Mouse (Mus musculus): Measurements from ENCODE around the gene Ncoa6.

The Ncoa6 gene

GRCm38 (mm10) chr2:155442916-155443315 lies 30.8 kb downstream of the Ncoa6 start:
- in situ Hi-C loops (cut with MboI, MseI) = no loop called here

GRCm38 (mm10) chr2:155436445-155436844 lies 37.2 kb downstream of the Ncoa6 start:
- in situ Hi-C loops (cut with MboI, MseI) = no loop called here

GRCm38 (mm10) chr2:155420911-155421310 lies 52.8 kb downstream of the Ncoa6 start:
- in situ Hi-C loops (cut with MboI, MseI) = no loop called here

- in situ Hi-C loops (cut with MboI, MseI) = no loop called here
Measured at GRCm38 (mm10) chr2:155404635-155405034, 69.1 kb downstream of the Ncoa6 start.

GRCm38 (mm10) chr2:155401926-155402325 lies 71.8 kb downstream of the Ncoa6 start:
- in situ Hi-C loops (cut with MboI, MseI) = no loop called here

GRCm38 (mm10) chr2:155400276-155400675 lies 73.4 kb downstream of the Ncoa6 start:
- in situ Hi-C loops (cut with MboI, MseI) = no loop called here

GRCm38 (mm10) chr2:155394586-155394985 lies 79.1 kb downstream of the Ncoa6 start:
- in situ Hi-C loops (cut with MboI, MseI) = no loop called here

- in situ Hi-C loops (cut with MboI, MseI) = loop anchor here (10.0 kb wide), 1 partner anchor 154 kb away; the partner anchor contains the start of gene Dynlrb1
Measured at GRCm38 (mm10) chr2:155388573-155388972, 85.1 kb downstream of the Ncoa6 start.

- in situ Hi-C loops (cut with MboI, MseI) = loop anchor here (10.0 kb wide), 1 partner anchor 152 kb away; the partner anchor contains the start of gene Dynlrb1
Measured at GRCm38 (mm10) chr2:155387052-155387451, 86.6 kb downstream of the Ncoa6 start.

- in situ Hi-C loops (cut with MboI, MseI) = loop anchor here (10.0 kb wide), 1 partner anchor 152 kb away; the partner anchor contains the start of gene Dynlrb1
Measured at GRCm38 (mm10) chr2:155386534-155386899, 87.2 kb downstream of the Ncoa6 start.

GRCm38 (mm10) chr2:155385731-155386533 lies 87.8 kb downstream of the Ncoa6 start:
- in situ Hi-C loops (cut with MboI, MseI) = loop anchor here (10.0 kb wide), 1 partner anchor 151 kb away; the partner anchor contains the start of gene Dynlrb1

- in situ Hi-C loops (cut with MboI, MseI) = loop anchor here (10.0 kb wide), 1 partner anchor 150 kb away; the partner anchor contains the start of gene Dynlrb1
Measured at GRCm38 (mm10) chr2:155385090-155385489, 88.6 kb downstream of the Ncoa6 start.

- in situ Hi-C loops (cut with MboI, MseI) = loop anchor here (10.0 kb wide), 1 partner anchor 148 kb away; the partner anchor contains the start of gene Dynlrb1
Measured at GRCm38 (mm10) chr2:155382791-155383438, 90.8 kb downstream of the Ncoa6 start.

- in situ Hi-C loops (cut with MboI, MseI) = loop anchor here (10.0 kb wide), 1 partner anchor 148 kb away; the partner anchor contains the start of gene Dynlrb1
Measured at GRCm38 (mm10) chr2:155382332-155382700, 91.4 kb downstream of the Ncoa6 start.

- in situ Hi-C loops (cut with MboI, MseI) = loop anchor here (10.0 kb wide), 1 partner anchor 147 kb away; the partner anchor contains the start of gene Dynlrb1
Measured at GRCm38 (mm10) chr2:155381643-155382331, 91.9 kb downstream of the Ncoa6 start.

GRCm38 (mm10) chr2:155381060-155381437 lies 92.6 kb downstream of the Ncoa6 start:
- in situ Hi-C loops (cut with MboI, MseI) = loop anchor here (10.0 kb wide), 1 partner anchor 146 kb away; the partner anchor contains the start of gene Dynlrb1

- in situ Hi-C loops (cut with MboI, MseI) = loop anchor here (10.0 kb wide), 1 partner anchor 146 kb away; the partner anchor contains the start of gene Dynlrb1
Measured at GRCm38 (mm10) chr2:155380261-155381059, 93.2 kb downstream of the Ncoa6 start, which contains the start of gene Trp53inp2. Gene Trp53inp2 (plus strand): TSS chr2:155381059.

GRCm38 (mm10) chr2:155376191-155376590 lies 97.5 kb downstream of the Ncoa6 start:
- in situ Hi-C loops (cut with MboI, MseI) = no loop called here

GRCm38 (mm10) chr2:155374521-155374920 lies 99.2 kb downstream of the Ncoa6 start:
- in situ Hi-C loops (cut with MboI, MseI) = no loop called here

GRCm38 (mm10) chr2:155373886-155374285 lies 99.8 kb downstream of the Ncoa6 start:
- in situ Hi-C loops (cut with MboI, MseI) = no loop called here

GRCm38 (mm10) chr2:155373302-155373701 lies 100.4 kb downstream of the Ncoa6 start:
- in situ Hi-C loops (cut with MboI, MseI) = no loop called here

Data from regulatory T cell (primary cell).